Mouse (Mus musculus): Measurements from ENCODE around the gene Adra2b. TPM values are rescaled to one million over a fixed set of nuclear protein-coding genes. Genes with fewer than 3 reads are reported as not detected.

The Adra2b gene
- polyA plus RNA-seq, 1 experiment from 2014 or later = 20.7 TPM

DNA sequence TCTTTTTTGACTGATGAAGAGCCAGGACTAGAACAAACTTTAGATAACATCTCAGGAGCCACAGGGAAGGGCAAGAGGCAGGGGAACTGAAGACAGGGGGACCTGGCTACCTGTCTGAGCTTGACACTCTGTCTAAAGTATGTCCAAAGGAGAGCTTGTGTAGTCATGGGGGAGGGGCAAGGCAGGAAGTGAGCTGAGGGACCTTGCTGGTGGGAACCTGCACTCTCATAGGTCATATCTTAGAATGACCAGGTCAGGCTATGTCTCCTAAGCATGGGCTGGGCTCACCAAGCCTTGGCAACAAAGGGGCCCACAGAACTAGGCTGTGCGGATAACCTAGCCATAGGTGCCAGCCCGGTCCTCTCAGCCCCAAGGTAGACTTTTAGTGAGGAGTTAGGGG is 9.1 kb downstream of the Adra2b start:
- Histone ChIP-seq H3K27me3 (replicated peaks; ENCODE audit: control insufficient read depth, insufficient read depth, low read length) (peaks cover 4% of the 10 kb centered on the region; the same call in 1 of the 2 replicates), H3K9ac (ENCODE audit: low read depth, low read length) (peak overlapping the region; percentile 58), H3K4me1 (replicated peaks; ENCODE audit: control insufficient read depth, insufficient read depth, low read length) (peaks cover 88% of the 10 kb centered on the region), H3K27ac (ENCODE audit: low read depth, low read length) (peak overlapping the region; percentile 97), H3K4me2 (peak overlapping the region; percentile 88), H3K9me3 (ENCODE audit: control insufficient read depth, low read length) (no peaks in the 10 kb centered on the region), H3K36me3 (ENCODE audit: control insufficient read depth, insufficient read depth, low read length) (no peaks in the 10 kb centered on the region), H3K4me3 (ENCODE audit: low read depth, low read length) (no peak overlapping the region)
- WGBS = 79% methylated on average over 2 of the region's 2 CpGs
- ATAC-seq (replicated peaks; ENCODE audit: low FRiP score) (no peak), DNase-seq (ENCODE audit: low spot score) (no peak)

DNA sequence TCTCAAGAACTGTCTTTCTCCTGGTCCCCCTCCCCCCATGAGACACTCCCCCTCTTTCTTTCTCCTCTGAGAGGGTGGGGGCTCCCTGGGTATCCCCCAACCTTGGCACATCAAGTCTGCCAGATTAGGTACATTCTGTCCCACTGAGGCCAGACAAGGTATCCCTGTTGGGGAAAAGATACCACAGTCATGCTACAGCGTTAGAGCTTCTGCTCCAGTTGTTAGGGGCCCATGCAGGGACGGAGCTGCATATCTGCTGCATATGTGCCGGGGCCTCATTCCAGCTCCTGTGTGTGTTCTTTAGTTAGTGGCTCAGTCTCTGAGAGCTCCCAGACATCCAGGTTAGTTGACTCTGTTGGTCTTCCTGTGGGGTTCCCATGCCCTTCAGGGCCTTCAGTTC is 11.1 kb downstream of the Adra2b start:
- peak overlapping the region; percentile 67 for H3K4me2 ChIP-seq
- no peaks in the 10 kb centered on the region for H3K9me3 ChIP-seq (ENCODE audit: control insufficient read depth, low read length)
- H3K9ac ChIP-seq (ENCODE audit: low read depth, low read length) = peak overlapping the region; percentile 67
- ATAC-seq (replicated peaks; ENCODE audit: low FRiP score) (peak; percentile 50), DNase-seq (ENCODE audit: low spot score) (no peak)
- no peaks in the 10 kb centered on the region for H3K36me3 ChIP-seq (ENCODE audit: control insufficient read depth, insufficient read depth, low read length)
- H3K4me1 ChIP-seq (replicated peaks; ENCODE audit: control insufficient read depth, insufficient read depth, low read length) = peaks cover 80% of the 10 kb centered on the region
- H3K27me3 ChIP-seq (replicated peaks; ENCODE audit: control insufficient read depth, insufficient read depth, low read length) = no peaks in the 10 kb centered on the region
- H3K27ac ChIP-seq (ENCODE audit: low read depth, low read length) = peak overlapping the region; percentile 85
- H3K4me3 ChIP-seq (ENCODE audit: low read depth, low read length) = peak overlapping the region; percentile 35
- 49% methylated on average over 3 of the region's 3 CpGs for WGBS

DNA sequence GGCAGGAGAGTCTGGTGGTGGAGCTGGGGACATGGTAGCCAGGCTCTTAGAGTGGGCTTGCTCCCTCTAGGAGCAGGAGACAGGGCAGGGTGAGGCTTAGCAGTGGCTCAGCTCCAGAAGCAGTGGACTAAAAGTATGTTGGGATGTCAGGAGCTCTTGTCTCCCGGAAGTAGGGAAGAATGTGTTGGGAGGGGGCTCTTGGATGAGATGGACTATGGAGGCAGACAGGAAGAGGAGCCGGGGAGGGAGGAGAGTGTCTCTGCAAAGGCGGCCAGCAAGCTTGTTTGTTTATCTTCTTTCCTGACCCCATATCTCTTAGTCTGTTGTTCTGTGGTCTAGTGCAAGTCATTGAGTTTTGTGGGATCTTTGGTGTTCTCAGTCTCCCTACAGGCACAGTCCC is 12.1 kb downstream of the Adra2b start:
- no peak for ATAC-seq (replicated peaks; ENCODE audit: low FRiP score)
- no peaks in the 10 kb centered on the region for H3K36me3 ChIP-seq (ENCODE audit: control insufficient read depth, insufficient read depth, low read length)
- no peak for DNase-seq (ENCODE audit: low spot score)
- H3K27me3 ChIP-seq (replicated peaks; ENCODE audit: control insufficient read depth, insufficient read depth, low read length) = no peaks in the 10 kb centered on the region
- peak overlapping the region; percentile 67 for H3K9ac ChIP-seq (ENCODE audit: low read depth, low read length)
- H3K4me1 ChIP-seq (replicated peaks; ENCODE audit: control insufficient read depth, insufficient read depth, low read length) = peaks cover 71% of the 10 kb centered on the region
- H3K4me3 ChIP-seq (ENCODE audit: low read depth, low read length) = peak overlapping the region; percentile 35
- H3K27ac ChIP-seq (ENCODE audit: low read depth, low read length) = peak overlapping the region; percentile 85
- 26% methylated on average over 3 of the region's 3 CpGs for WGBS
- no peaks in the 10 kb centered on the region for H3K9me3 ChIP-seq (ENCODE audit: control insufficient read depth, low read length)
- H3K4me2 ChIP-seq = peak overlapping the region; percentile 67

DNA sequence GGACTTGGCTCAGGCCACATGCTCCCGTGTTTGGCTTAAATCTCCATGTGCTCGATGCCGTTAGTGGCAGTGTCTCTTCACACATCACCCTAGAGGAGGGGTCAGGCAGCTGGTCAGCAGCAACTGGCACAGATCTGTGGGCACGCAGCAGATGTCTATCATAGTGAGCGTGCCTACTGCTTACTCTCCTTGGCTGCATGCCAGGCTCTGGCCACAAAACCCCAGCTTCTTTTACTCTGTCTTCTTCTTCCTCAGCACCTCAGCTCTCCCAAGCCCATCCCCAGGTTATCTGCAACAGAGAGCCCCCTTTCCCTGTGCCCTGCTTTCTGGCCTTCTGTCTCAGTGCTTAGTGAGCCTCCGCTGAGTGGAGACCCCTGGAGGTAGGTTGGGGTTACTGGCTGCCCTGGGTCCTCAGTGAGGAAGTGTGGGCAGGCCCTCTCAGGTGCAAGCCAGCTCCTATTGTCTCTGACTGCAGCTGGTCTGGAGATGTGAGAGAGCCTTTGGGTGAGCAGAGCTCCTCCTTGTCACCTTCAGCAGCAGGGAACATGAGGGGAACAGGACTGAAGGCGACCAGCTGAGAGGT is 12.8 kb downstream of the Adra2b start:
- ATAC-seq (replicated peaks; ENCODE audit: low FRiP score) (no peak), DNase-seq (ENCODE audit: low spot score) (no peak)
- H3K36me3 ChIP-seq (ENCODE audit: control insufficient read depth, insufficient read depth, low read length) = no peaks in the 10 kb centered on the region
- H3K9me3 ChIP-seq (ENCODE audit: control insufficient read depth, low read length) = no peaks in the 10 kb centered on the region
- peak overlapping the region; percentile 3; the same call in 1 of the 2 replicates for H3K4me3 ChIP-seq (ENCODE audit: low read depth, low read length)
- H3K27me3 ChIP-seq (replicated peaks; ENCODE audit: control insufficient read depth, insufficient read depth, low read length) = no peaks in the 10 kb centered on the region
- WGBS = 50% methylated on average over 7 of the region's 7 CpGs
- H3K27ac ChIP-seq (ENCODE audit: low read depth, low read length) = peak overlapping the region; percentile 20; the same call in 1 of the 2 replicates
- peaks cover 63% of the 10 kb centered on the region for H3K4me1 ChIP-seq (replicated peaks; ENCODE audit: control insufficient read depth, insufficient read depth, low read length)
- H3K4me2 ChIP-seq = peak overlapping the region; percentile 67
- peak overlapping the region; percentile 36 for H3K9ac ChIP-seq (ENCODE audit: low read depth, low read length)

DNA sequence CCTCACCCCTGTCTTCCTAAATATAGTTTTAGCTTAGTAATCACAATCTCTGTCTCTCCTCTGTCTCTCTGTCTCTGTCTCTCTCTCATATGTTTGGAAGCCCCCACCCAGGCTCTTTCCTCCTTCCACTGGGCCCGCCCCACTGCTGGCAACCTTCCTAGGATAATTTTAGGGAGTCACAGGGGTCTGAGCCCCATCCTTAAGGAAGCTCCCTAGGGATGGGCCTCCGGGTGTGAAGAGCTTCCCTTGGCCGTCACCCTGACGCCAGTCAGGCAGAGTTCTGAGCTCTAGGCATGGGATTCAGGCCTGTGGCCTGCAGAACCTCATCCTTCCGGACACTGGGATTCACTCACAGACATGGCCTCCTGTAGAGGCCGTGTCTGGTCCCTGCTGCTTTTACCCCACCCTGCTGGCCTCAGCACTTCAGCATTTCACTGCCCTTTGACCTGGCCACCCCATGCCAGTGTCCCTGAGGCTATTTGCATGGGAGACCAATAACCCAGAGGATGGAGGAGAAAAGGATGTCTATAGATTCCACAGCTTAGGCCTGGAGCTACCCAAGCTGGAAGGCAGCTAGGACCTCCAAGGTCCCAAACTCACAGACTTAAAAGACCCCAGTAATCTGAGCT is 13.5 kb downstream of the Adra2b start:
- Histone ChIP-seq H3K36me3 (ENCODE audit: control insufficient read depth, insufficient read depth, low read length) (no peaks in the 10 kb centered on the region), H3K4me3 (ENCODE audit: low read depth, low read length) (0 out of 2 replicates have a peak overlapping the region, but pooled peaks have one; percentile 3), H3K4me2 (peak overlapping the region; percentile 67), H3K9ac (ENCODE audit: low read depth, low read length) (peak overlapping the region; percentile 36; the same call in 1 of the 2 replicates), H3K27me3 (replicated peaks; ENCODE audit: control insufficient read depth, insufficient read depth, low read length) (no peaks in the 10 kb centered on the region), H3K27ac (ENCODE audit: low read depth, low read length) (no peak overlapping the region; the same call in 1 of the 2 replicates), H3K4me1 (replicated peaks; ENCODE audit: control insufficient read depth, insufficient read depth, low read length) (peaks cover 57% of the 10 kb centered on the region), H3K9me3 (ENCODE audit: control insufficient read depth, low read length) (no peaks in the 10 kb centered on the region)
- 80% methylated on average over 6 of the region's 6 CpGs for WGBS
- ATAC-seq (replicated peaks; ENCODE audit: low FRiP score) (no peak), DNase-seq (ENCODE audit: low spot score) (no peak)

DNA sequence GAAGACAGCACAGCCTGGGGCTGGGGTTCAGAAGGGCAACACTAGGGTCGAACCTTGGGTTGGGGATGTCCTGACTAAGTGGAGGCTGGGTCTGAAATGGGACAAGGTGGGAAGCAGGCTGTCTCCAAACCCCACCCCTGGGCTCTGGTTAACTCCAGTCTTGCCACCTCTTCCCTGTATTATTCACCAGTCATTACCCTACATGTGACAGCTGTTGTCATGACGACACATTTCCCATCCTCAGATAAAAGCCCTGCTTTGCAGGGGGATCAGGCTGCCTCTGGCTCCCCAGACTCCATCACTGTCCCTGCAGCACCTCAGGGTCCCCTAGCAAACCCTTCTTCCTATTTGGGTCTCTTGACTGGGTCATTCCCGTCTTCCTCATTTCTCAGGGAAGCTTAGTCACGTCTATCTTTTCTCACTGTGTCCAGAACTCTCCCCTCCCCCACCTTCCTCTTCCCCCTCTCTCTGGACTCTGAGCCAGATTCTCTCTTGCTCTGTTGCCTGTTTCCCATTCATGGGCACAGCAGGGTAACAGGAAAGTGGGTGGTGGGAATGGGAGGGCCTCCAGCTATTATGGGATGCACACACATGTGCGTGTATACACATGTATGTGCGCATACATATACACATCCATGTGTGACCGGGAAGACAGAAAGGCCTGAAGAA is 15.1 kb downstream of the Adra2b start:
- H3K36me3 ChIP-seq (ENCODE audit: control insufficient read depth, insufficient read depth, low read length) = no peaks in the 10 kb centered on the region
- 0 out of 2 replicates have a peak overlapping the region, but pooled peaks have one; percentile 10 for H3K27ac ChIP-seq (ENCODE audit: low read depth, low read length)
- no peak overlapping the region for H3K4me3 ChIP-seq (ENCODE audit: low read depth, low read length)
- no peak for DNase-seq (ENCODE audit: low spot score)
- 61% methylated on average over 7 of the region's 7 CpGs for WGBS
- no peaks in the 10 kb centered on the region; the same call in 1 of the 2 replicates for H3K27me3 ChIP-seq (replicated peaks; ENCODE audit: control insufficient read depth, insufficient read depth, low read length)
- no peak overlapping the region for H3K4me2 ChIP-seq
- H3K4me1 ChIP-seq (replicated peaks; ENCODE audit: control insufficient read depth, insufficient read depth, low read length) = peaks cover 42% of the 10 kb centered on the region
- H3K9ac ChIP-seq (ENCODE audit: low read depth, low read length) = no peak overlapping the region
- H3K9me3 ChIP-seq (ENCODE audit: control insufficient read depth, low read length) = no peaks in the 10 kb centered on the region
- no peak for ATAC-seq (replicated peaks; ENCODE audit: low FRiP score)

DNA sequence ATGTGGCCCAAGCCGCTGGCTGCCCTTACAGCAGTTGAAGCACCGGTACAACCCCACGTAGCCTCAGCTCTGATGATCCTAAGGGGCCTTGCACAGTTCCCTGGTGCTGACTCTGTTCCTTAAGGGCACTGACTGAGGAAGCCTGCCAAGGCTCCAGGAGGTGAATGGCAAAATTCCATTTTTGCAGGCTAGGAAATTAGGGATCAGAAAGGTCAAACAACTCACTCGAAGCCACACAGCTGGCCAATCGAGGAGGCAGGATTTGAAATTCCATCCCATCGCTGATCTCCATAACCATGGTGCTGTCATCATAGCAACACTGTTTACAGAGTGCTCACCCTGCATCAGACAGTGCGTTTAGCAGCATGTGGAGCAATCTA is 15.6 kb downstream of the Adra2b start:
- Histone ChIP-seq H3K27ac (ENCODE audit: low read depth, low read length) (no peak overlapping the region), H3K36me3 (ENCODE audit: control insufficient read depth, insufficient read depth, low read length) (no peaks in the 10 kb centered on the region), H3K27me3 (replicated peaks; ENCODE audit: control insufficient read depth, insufficient read depth, low read length) (no peaks in the 10 kb centered on the region; the same call in 1 of the 2 replicates), H3K4me3 (ENCODE audit: low read depth, low read length) (no peak overlapping the region), H3K9me3 (ENCODE audit: control insufficient read depth, low read length) (no peaks in the 10 kb centered on the region), H3K9ac (ENCODE audit: low read depth, low read length) (no peak overlapping the region), H3K4me2 (no peak overlapping the region), H3K4me1 (replicated peaks; ENCODE audit: control insufficient read depth, insufficient read depth, low read length) (peaks cover 37% of the 10 kb centered on the region)
- ATAC-seq (replicated peaks; ENCODE audit: low FRiP score) (no peak), DNase-seq (ENCODE audit: low spot score) (no peak)
- WGBS = 75% methylated on average over 7 of the region's 7 CpGs

DNA sequence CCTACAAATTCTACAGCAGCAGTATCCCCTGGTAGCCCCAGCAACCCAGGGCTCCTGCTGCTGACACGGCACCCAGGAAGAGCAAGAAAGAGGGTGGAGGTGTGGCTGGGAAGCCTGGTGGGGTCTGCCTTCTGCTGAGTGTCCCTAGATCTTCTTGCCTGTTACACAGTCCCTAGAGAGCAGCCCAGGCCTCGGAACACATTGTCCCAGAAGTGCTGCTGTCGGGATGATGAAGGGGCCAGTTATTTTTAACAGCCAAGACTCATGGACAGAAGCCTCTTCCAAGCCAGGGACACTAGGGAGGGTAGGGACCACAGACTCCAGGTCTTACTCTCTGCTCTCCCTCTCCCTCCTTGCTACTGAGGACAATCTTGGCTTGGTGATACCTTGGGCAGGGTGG is 16.2 kb downstream of the Adra2b start:
- no peaks in the 10 kb centered on the region for H3K36me3 ChIP-seq (ENCODE audit: control insufficient read depth, insufficient read depth, low read length)
- H3K4me3 ChIP-seq (ENCODE audit: low read depth, low read length) = no peak overlapping the region
- H3K9ac ChIP-seq (ENCODE audit: low read depth, low read length) = no peak overlapping the region
- no peak overlapping the region for H3K4me2 ChIP-seq
- no peaks in the 10 kb centered on the region for H3K9me3 ChIP-seq (ENCODE audit: control insufficient read depth, low read length)
- ATAC-seq (replicated peaks; ENCODE audit: low FRiP score) (no peak), DNase-seq (ENCODE audit: low spot score) (no peak)
- peaks cover 32% of the 10 kb centered on the region for H3K4me1 ChIP-seq (replicated peaks; ENCODE audit: control insufficient read depth, insufficient read depth, low read length)
- no peak overlapping the region for H3K27ac ChIP-seq (ENCODE audit: low read depth, low read length)
- 67% methylated on average over 3 of the region's 3 CpGs for WGBS
- H3K27me3 ChIP-seq (replicated peaks; ENCODE audit: control insufficient read depth, insufficient read depth, low read length) = no peaks in the 10 kb centered on the region; the same call in 1 of the 2 replicates
